ENCODE assay signal across 15 mouse cellular contexts in genomic region chr10:93280586-93280985, GRCm38 (mm10). TPM values are rescaled to one million over a fixed set of nuclear protein-coding genes. Genes with fewer than 3 reads are reported as not detected.
DNase-seq lines count a peak whose midpoint lies in the region; ATAC-seq and TF ChIP-seq lines count a peak whose summit lies in the region.
"Had no signal": no experiment of that assay in that cellular context is flagged by ENCODE, and none has a peak within 500 bp of the region (broad histone marks: within the 10 kb centered on the region; RNA-seq: fewer than 3 reads in every experiment).

No protein-coding gene starts in this region.

- intact Hi-C loops in gastrocnemius, adult 2 months (cut with DNase I) = loop anchor here (10.0 kb wide), 1 partner anchor 206 kb away; no protein-coding TSS in a partner anchor

- ATAC-seq in kidney, embryonic 16.5 days (ENCODE audit: low FRiP score, low TSS enrichment) = peak; percentile 12; the same call in 1 of the 2 replicates
- peak; percentile 70 for ATAC-seq in heart, embryonic 15.5 days (replicated peaks; ENCODE audit: insufficient number of reproducible peaks, insufficient read depth, low FRiP score, low read depth)
- ATAC-seq: forebrain, embryonic 16.5 days; midbrain, embryonic 15.5 days had no signal

- H3K4me2 ChIP-seq in kidney, embryonic 16.5 days (replicated peaks; ENCODE audit: low read depth, low read length) = no peak overlapping the region
- H3K4me2 ChIP-seq in heart, embryonic 15.5 days = peak overlapping the region; percentile 20
- H3K4me2 ChIP-seq: embryonic facial prominence, embryonic 13.5 days; liver, embryonic 13.5 days; midbrain, embryonic 15.5 days; neural tube, embryonic 13.5 days; stomach, embryonic 15.5 days had no signal

- H3K9me3 ChIP-seq in kidney, embryonic 16.5 days (ENCODE audit: low read length) = no peaks in the 10 kb centered on the region
- no peaks in the 10 kb centered on the region for H3K9me3 ChIP-seq in heart, embryonic 15.5 days (replicated peaks)
- H3K9me3 ChIP-seq: embryonic facial prominence, embryonic 13.5 days; liver, embryonic 13.5 days; midbrain, embryonic 15.5 days; neural tube, embryonic 13.5 days; stomach, embryonic 15.5 days had no signal

- peak overlapping the region; percentile 40 for H3K27ac ChIP-seq in gastrocnemius, adult 2 months
- no peak overlapping the region for H3K27ac ChIP-seq in kidney, embryonic 16.5 days (ENCODE audit: low read length)
- H3K27ac ChIP-seq in heart, embryonic 15.5 days = peak overlapping the region; percentile 79
- H3K27ac ChIP-seq: embryonic facial prominence, embryonic 13.5 days; liver, embryonic 13.5 days; midbrain, embryonic 15.5 days; neural tube, embryonic 13.5 days; stomach, embryonic 15.5 days had no signal

- no peak for TF ChIP-seq CTCF in gastrocnemius, adult 2 months (IDR thresholded peaks at IDR 0.05)
- no peak for TF ChIP-seq CTCF in lung, adult 2 months (IDR thresholded peaks at IDR 0.05; ENCODE audit: insufficient read depth, low read length)

- H3K9ac ChIP-seq in kidney, embryonic 16.5 days (replicated peaks; ENCODE audit: low read length) = no peak overlapping the region
- no peak overlapping the region for H3K9ac ChIP-seq in heart, embryonic 15.5 days
- H3K9ac ChIP-seq: embryonic facial prominence, embryonic 13.5 days; liver, embryonic 13.5 days; midbrain, embryonic 15.5 days; neural tube, embryonic 13.5 days; stomach, embryonic 15.5 days had no signal

- WGBS in kidney, embryonic 16.5 days = 44% methylated on average over 12 of the region's 12 CpGs
- 40% methylated on average over 12 of the region's 12 CpGs for WGBS in heart, embryonic 15.5 days
- WGBS in lung, adult 2 months = 73% methylated on average over 12 of the region's 12 CpGs

- peaks cover 24% of the 10 kb centered on the region for H3K36me3 ChIP-seq in kidney, embryonic 16.5 days (ENCODE audit: insufficient read depth, low read length)
- 0 out of 2 replicates have a peak, but pooled peaks cover 8% of the 10 kb centered on the region for H3K36me3 ChIP-seq in heart, embryonic 15.5 days
- H3K36me3 ChIP-seq: liver, embryonic 13.5 days; midbrain, embryonic 15.5 days; neural tube, embryonic 13.5 days had no signal

- no peak overlapping the region for H3K4me3 ChIP-seq in gastrocnemius, adult 2 months
- H3K4me3 ChIP-seq in kidney, embryonic 16.5 days (ENCODE audit: low read length) = no peak overlapping the region
- H3K4me3 ChIP-seq in heart, embryonic 15.5 days = no peak overlapping the region
- H3K4me3 ChIP-seq in lung, adult 2 months (replicated peaks; ENCODE audit: extremely low read depth, low read depth, low read length) = no peak overlapping the region
- H3K4me3 ChIP-seq: embryonic facial prominence, embryonic 13.5 days; liver, embryonic 13.5 days; midbrain, embryonic 15.5 days; neural tube, embryonic 13.5 days; stomach, embryonic 15.5 days had no signal

- peaks cover 69% of the 10 kb centered on the region for H3K4me1 ChIP-seq in kidney, embryonic 16.5 days (ENCODE audit: insufficient read depth, low read length)
- H3K4me1 ChIP-seq in heart, embryonic 15.5 days (replicated peaks) = peaks cover 62% of the 10 kb centered on the region
- H3K4me1 ChIP-seq in lung, adult 2 months (ENCODE audit: control insufficient read depth, insufficient read depth, low read length) = peaks cover 22% of the 10 kb centered on the region

- TF ChIP-seq POLR2A in lung, adult 2 months (IDR thresholded peaks at IDR 0.05; ENCODE audit: borderline replicate concordance, extremely low read depth, low read depth, low read length) = no peak

- no peak for DNase-seq in gastrocnemius, adult 2 months
- DNase-seq in gastrocnemius, postnatal 10 days = no peak
- DNase-seq in kidney, postnatal 36 days = no peak
- peak; percentile 65 to 73 for DNase-seq in right cerebral cortex, adult 2 months (ENCODE audit: low spot score in 2 of 2)
- DNase-seq in lung, adult 2 months = no peak
- DNase-seq: adrenal gland, adult 2 months; liver, embryonic 13.5 days; lung, postnatal 36 days had no signal

- no peaks in the 10 kb centered on the region for H3K27me3 ChIP-seq in kidney, embryonic 16.5 days (ENCODE audit: insufficient read depth, low read length)
- H3K27me3 ChIP-seq in heart, embryonic 15.5 days = no peaks in the 10 kb centered on the region
- H3K27me3 ChIP-seq: embryonic facial prominence, embryonic 13.5 days; liver, embryonic 13.5 days; midbrain, embryonic 15.5 days; neural tube, embryonic 13.5 days; stomach, embryonic 15.5 days had no signal

RNA-seq across cellular contexts. Expression of gene Elk3, which starts 30.3 kb away (rescaled TPM):
- total RNA-seq in gastrocnemius, adult 2 months (2021) = 10 to 100 TPM; 11.7 to 14.2 TPM
- total RNA-seq in gastrocnemius, postnatal 10 days (2021) = 10 to 100 TPM; 41.9 to 46.7 TPM
- 41.3 and 45.6 TPM in 2 replicates for polyA plus RNA-seq in kidney, embryonic 16.5 days (2015; fragmentation: Nextera tagmentation; extraction: Ambion mirVana)
- polyA plus RNA-seq in heart, embryonic 15.5 days (2015; fragmentation: Nextera tagmentation; extraction: Ambion mirVana) = 31.7 and 33.5 TPM in 2 replicates
- polyA plus RNA-seq in lung, adult 2 months (2012; rRNA removed) = 76.0 and 99.4 TPM in 2 replicates

Comparison
In these comparisons a context has a peak if more than half of its experiments do, and no peak if none do; other contexts are left out.
1. DNase-seq: peak in right cerebral cortex, adult 2 months (2 of 2); none in gastrocnemius, adult 2 months (single experiment), gastrocnemius, postnatal 10 days (single experiment), kidney, postnatal 36 days (0 of 2) and lung, adult 2 months (single experiment).